Mouse (Mus musculus) spleen, adult 2 months (tissue): Measurements from ENCODE around the gene Dlx6.

Experiments
- CTCF ChIP-seq: fragments of 200-500 bp; IDR thresholded peaks from 2 replicates; pipeline ENCODE4 v1.5.1; 2011; ENCODE audit warnings: mild to moderate bottlenecking, inconsistent platforms; ENCODE audit not compliant: insufficient read depth, insufficient read length, insufficient replicate concordance; ENCODE audit errors: extremely low read depth
- POLR2A ChIP-seq: fragments of 200-500 bp; IDR thresholded peaks from 2 replicates; pipeline ENCODE4 v1.6.1; 2011; ENCODE audit warnings: low read depth, low read length, inconsistent platforms

DNA sequence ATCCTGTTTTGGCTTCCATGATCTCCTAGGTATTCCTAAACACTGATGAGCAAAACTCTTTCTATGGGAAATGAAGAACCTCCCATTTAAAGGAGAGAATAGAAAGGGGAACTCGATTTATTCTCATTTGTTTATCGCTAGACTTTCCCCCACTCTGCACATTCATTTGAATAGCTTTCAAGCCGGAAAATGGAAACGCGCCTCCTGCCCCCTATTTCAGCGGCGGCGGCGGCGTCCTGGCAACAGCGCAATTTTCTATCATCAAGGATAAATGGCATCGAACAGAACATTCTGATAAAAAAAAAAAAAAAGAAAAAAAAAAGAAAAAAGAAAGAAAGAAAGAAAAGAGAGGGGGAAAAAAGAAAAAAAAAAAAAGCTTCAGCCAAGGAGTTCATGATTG, 13.4 kb upstream of the Dlx6 start:
- TF ChIP-seq CTCF, result no peak
- no peak for TF ChIP-seq POLR2A
